Mouse (Mus musculus): ENCODE data around the gene Pex14.

DNA sequence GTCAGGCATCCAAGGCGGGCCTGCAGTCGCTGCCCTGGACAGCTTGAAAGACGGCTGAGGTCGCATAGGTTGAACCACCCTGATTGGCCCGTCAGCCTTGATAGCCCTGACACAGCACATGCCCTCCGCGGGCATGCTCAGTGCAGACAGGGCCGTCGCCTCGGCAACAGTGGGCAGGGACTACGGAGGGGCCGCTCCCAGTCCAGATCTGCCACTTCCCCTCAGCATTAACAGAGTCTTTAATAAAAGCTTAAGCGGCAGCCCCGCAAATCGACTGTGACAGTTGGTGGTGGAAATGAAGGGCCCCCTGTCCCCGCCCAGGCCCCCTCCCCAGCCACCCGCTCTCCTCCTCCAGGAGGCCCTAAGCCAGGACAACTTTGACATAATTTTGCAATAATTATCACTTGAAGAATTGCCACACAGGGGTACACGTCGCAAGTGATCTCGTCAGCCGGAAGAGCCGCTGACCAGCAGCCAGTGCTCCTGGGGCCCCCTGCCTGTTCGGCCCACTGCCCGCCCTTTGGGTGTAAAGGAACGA lies 158.9 kb downstream of the Pex14 start:
- no peak for TF ChIP-seq CTCF (IDR thresholded peaks at IDR 0.05; ENCODE audit: low read depth, low read length)
- TF ChIP-seq POLR2A (IDR thresholded peaks at IDR 0.05; ENCODE audit: extremely low read depth, insufficient read depth, low read length): no peak

Data from liver, adult 2 months (tissue).